21 mouse cellular contexts compared by ENCODE assay signal in genomic region chr15:98594193-98594592, GRCm38 (mm10). TPM values are rescaled to one million over a fixed set of nuclear protein-coding genes. Genes with fewer than 3 reads are reported as not detected.
DNase-seq lines count a peak whose midpoint lies in the region; ATAC-seq and TF ChIP-seq lines count a peak whose summit lies in the region.
"Had no signal": no experiment of that assay in that cellular context is flagged by ENCODE, and none has a peak within 500 bp of the region (broad histone marks: within the 10 kb centered on the region; RNA-seq: fewer than 3 reads in every experiment).

No protein-coding gene starts in this region.

- H3K79me2 ChIP-seq in CH12.LX (replicated peaks; ENCODE audit: control insufficient read depth, extremely low read depth, insufficient read depth, poor library complexity, severe bottlenecking) = no peaks in the 10 kb centered on the region

- TF ChIP-seq POLR2A in CH12.LX (IDR thresholded peaks at IDR 0.05; ENCODE audit: low read depth, low read length) = peak; percentile 27; the same call in 1 of the 2 replicates

- DNase-seq in layer of hippocampus, adult 18-20 months (ENCODE audit: low spot score in 2 of 2) = peak; percentile 45 to 66
- no peak for DNase-seq in layer of hippocampus, adult 9-10 months (ENCODE audit: low spot score)
- peak; percentile 74 for DNase-seq in 3134 (ENCODE audit: extremely low read depth, insufficient read length, low spot score)
- no peak for DNase-seq in CH12.LX (ENCODE audit: extremely low read depth)
- DNase-seq in layer of hippocampus, postnatal 36 days = peak; percentile 40 to 41
- DNase-seq in cerebellum, postnatal 4 days (ENCODE audit: low spot score in 2 of 2) = no peak
- DNase-seq: cerebellum, adult 18-20 months; gastrocnemius, postnatal 25 days; heart, postnatal 4 days; kidney, adult 9 months; lung, adult 18-20 months; lung, postnatal 36 days had no signal

- in situ Hi-C loops in CH12.LX (cut with MboI; ENCODE audit: low pct_ligation_motif_present, low pct_unique_long_range_greater_than_20kb, low sequenced_read_pairs) = no loop called here

- H3K4me1 ChIP-seq in CH12.LX (ENCODE audit: control insufficient read depth in 1 of 2, insufficient read depth in 2 of 2) = peaks cover 16 to 18% of the 10 kb centered on the region in 2 experiments
- H3K4me1 ChIP-seq in forebrain, embryonic 15.5 days = no peaks in the 10 kb centered on the region
- H3K4me1 ChIP-seq: forebrain, embryonic 10.5 days; heart, embryonic 12.5 days; limb, embryonic 15.5 days; midbrain, embryonic 10.5 days; neural tube, embryonic 15.5 days had no signal

- dilution Hi-C loops in CH12.LX (cut with MboI; ENCODE audit: extremely low pct_ligation_motif_present, extremely low pct_unique_long_range_greater_than_20kb, low sequenced_read_pairs) = no loop called here

- no peaks in the 10 kb centered on the region for H3K9me3 ChIP-seq in CH12.LX (replicated peaks; ENCODE audit: low read length)
- H3K9me3 ChIP-seq in forebrain, embryonic 15.5 days = no peaks in the 10 kb centered on the region
- H3K9me3 ChIP-seq: forebrain, embryonic 10.5 days; heart, embryonic 12.5 days; limb, embryonic 15.5 days; midbrain, embryonic 10.5 days; neural tube, embryonic 15.5 days had no signal

- TF ChIP-seq RAD21 in CH12.LX (IDR thresholded peaks at IDR 0.05; ENCODE audit: low read depth, low read length) = no peak

- peaks cover 95% of the 10 kb centered on the region for H3K27me3 ChIP-seq in CH12.LX (replicated peaks)
- no peaks in the 10 kb centered on the region for H3K27me3 ChIP-seq in forebrain, embryonic 15.5 days
- H3K27me3 ChIP-seq: heart, embryonic 12.5 days; limb, embryonic 15.5 days; neural tube, embryonic 15.5 days had no signal

- no peaks in the 10 kb centered on the region for H3K36me3 ChIP-seq in CH12.LX (replicated peaks in 1 of 2; ENCODE audit: control insufficient read depth in 1 of 2, insufficient read depth in 1 of 2, low read length in 1 of 2)
- H3K36me3 ChIP-seq in forebrain, embryonic 15.5 days = peaks cover 90% of the 10 kb centered on the region

- TF ChIP-seq CTCF in CH12.LX (conservative IDR thresholded peaks at IDR 0.05 in 1 of 2, IDR thresholded peaks at IDR 0.05 in 1 of 2; ENCODE audit: low read depth in 2 of 2, low read length in 2 of 2) = no peak

- ATAC-seq in forebrain, embryonic 15.5 days (replicated peaks) = no peak

- TF ChIP-seq EP300 in CH12.LX (IDR thresholded peaks at IDR 0.05; ENCODE audit: low read length) = no peak

- H3K4me2 ChIP-seq in CH12.LX (ENCODE audit: insufficient read depth, low read depth, poor library complexity, severe bottlenecking) = peak overlapping the region; percentile 13
- no peak overlapping the region for H3K4me2 ChIP-seq in forebrain, embryonic 15.5 days (replicated peaks)
- H3K4me2 ChIP-seq: heart, embryonic 12.5 days; limb, embryonic 15.5 days; neural tube, embryonic 15.5 days had no signal

- 80% methylated on average over 19 of the region's 19 CpGs for WGBS in forebrain, embryonic 15.5 days

- H3K9ac ChIP-seq in CH12.LX (ENCODE audit: insufficient read depth, low read depth) = no peak overlapping the region
- H3K9ac ChIP-seq in forebrain, embryonic 15.5 days (replicated peaks) = no peak overlapping the region
- H3K9ac ChIP-seq: heart, embryonic 12.5 days; limb, embryonic 15.5 days; neural tube, embryonic 15.5 days had no signal

- H3K4me3 ChIP-seq in CH12.LX (replicated peaks in 1 of 3; ENCODE audit: low read depth in 2 of 3, low read length in 2 of 3, poor library complexity in 1 of 3) = peak overlapping the region in 1 of 3 experiments; percentile 29
- no peak overlapping the region for H3K4me3 ChIP-seq in forebrain, embryonic 15.5 days
- H3K4me3 ChIP-seq: forebrain, embryonic 10.5 days; heart, embryonic 12.5 days; limb, embryonic 15.5 days; midbrain, embryonic 10.5 days; neural tube, embryonic 15.5 days had no signal

- H3K27ac ChIP-seq in CH12.LX (ENCODE audit: insufficient read depth, low read depth) = no peak overlapping the region
- no peak overlapping the region for H3K27ac ChIP-seq in forebrain, embryonic 15.5 days (replicated peaks)
- H3K27ac ChIP-seq: forebrain, embryonic 10.5 days; limb, embryonic 15.5 days; midbrain, embryonic 10.5 days; neural tube, embryonic 15.5 days had no signal

TF ChIP-seq in CH12.LX, 34 proteins besides CTCF, POLR2A, EP300 and RAD21:
- TF ChIP-seq IRF4 (IDR thresholded peaks at IDR 0.05; ENCODE audit: low read depth, low read length) (no peak), ELF1 (IDR thresholded peaks at IDR 0.05; ENCODE audit: low read depth, low read length) (peak; percentile 20; the same call in 1 of the 2 replicates), MAX (IDR thresholded peaks at IDR 0.05; ENCODE audit: low read length) (0 out of 2 replicates have a peak, but pooled peaks have one; percentile 47), UBTF (IDR thresholded peaks at IDR 0.05; ENCODE audit: low read depth, low read length) (no peak), ZMIZ1 (IDR thresholded peaks at IDR 0.05; ENCODE audit: low read depth, low read length) (no peak), NELFE (IDR thresholded peaks at IDR 0.05; ENCODE audit: low read depth, low read length) (no peak), MEF2A (IDR thresholded peaks at IDR 0.05; ENCODE audit: borderline replicate concordance, low read depth, low read length) (no peak), CHD1 (IDR thresholded peaks at IDR 0.05; ENCODE audit: low read depth, low read length) (no peak), MXI1 (IDR thresholded peaks at IDR 0.05; ENCODE audit: low read depth, low read length) (0 out of 2 replicates have a peak, but pooled peaks have one; percentile 30), NRF1 (IDR thresholded peaks at IDR 0.05; ENCODE audit: low read depth, low read length) (peak; percentile 41; the same call in 1 of the 2 replicates)

RNA-seq across cellular contexts. Expression of gene Adcy6, which starts 15.7 kb away (rescaled TPM):
- total RNA-seq in layer of hippocampus, adult 18-20 months (2021) = 10 to 100 TPM; 46.5 to 48.2 TPM
- total RNA-seq in CH12.LX (2012; rRNA removed) = 1.5 and 2.6 TPM in 2 replicates
- 0.05 TPM in 1 of 2 replicates, not detected in the other for total RNA-seq in CH12.LX (2014; rRNA removed)
- 0.06 and 0.11 TPM in 2 replicates for polyA plus RNA-seq in CH12.LX (2012; ENCODE audit: insufficient read length, low read depth)
- 10 to 100 TPM; 43.7 to 48.8 TPM for total RNA-seq in layer of hippocampus, postnatal 36 days (2021)
- 12.5 and 13.8 TPM in 2 replicates for polyA plus RNA-seq in forebrain, embryonic 15.5 days (2015; fragmentation: Nextera tagmentation; extraction: Ambion mirVana)
- total RNA-seq: monocyte, adult 5-6 weeks had no signal

RNA-seq across cellular contexts. Expression of gene 4930415O20Rik, which starts 23.4 kb away (rescaled TPM):
- total RNA-seq in layer of hippocampus, adult 18-20 months (2021) = not detected
- total RNA-seq in CH12.LX (2012; rRNA removed) = not detected in 2 replicates
- total RNA-seq in CH12.LX (2014; rRNA removed) = not detected in 2 replicates
- polyA plus RNA-seq in CH12.LX (2012; ENCODE audit: insufficient read length, low read depth) = not detected in 2 replicates
- total RNA-seq in layer of hippocampus, postnatal 36 days (2021) = not detected
- 0.56 TPM in 1 of 2 replicates, not detected in the other for polyA plus RNA-seq in forebrain, embryonic 15.5 days (2015; fragmentation: Nextera tagmentation; extraction: Ambion mirVana)
- total RNA-seq: heart, postnatal 4 days; monocyte, adult 5-6 weeks had no signal
- polyA plus RNA-seq: cortical plate, adult 2 months; embryonic facial prominence, embryonic 14.5 days; heart, embryonic 12.5 days; limb, embryonic 15.5 days; midbrain, embryonic 10.5 days; neural tube, embryonic 15.5 days had no signal

RNA-seq across cellular contexts. Expression of gene Ccnt1, which starts 23.5 kb away (rescaled TPM):
- total RNA-seq in layer of hippocampus, adult 18-20 months (2021) = 10 to 100 TPM; 39.6 to 43.9 TPM
- 36.8 and 42.1 TPM in 2 replicates for total RNA-seq in CH12.LX (2012; rRNA removed)
- total RNA-seq in CH12.LX (2014; rRNA removed) = 38.1 and 41.3 TPM in 2 replicates
- polyA plus RNA-seq in CH12.LX (2012; ENCODE audit: insufficient read length, low read depth) = 62.1 and 73.3 TPM in 2 replicates
- 10 to 100 TPM; 37.5 to 49.6 TPM for total RNA-seq in layer of hippocampus, postnatal 36 days (2021)
- polyA plus RNA-seq in forebrain, embryonic 15.5 days (2015; fragmentation: Nextera tagmentation; extraction: Ambion mirVana) = 66.5 and 72.0 TPM in 2 replicates

RNA-seq across cellular contexts. Expression of gene Cacnb3, which starts 36.4 kb away (rescaled TPM):
- 100 to 1,000 TPM; 217 to 222 TPM for total RNA-seq in layer of hippocampus, adult 18-20 months (2021)
- total RNA-seq in CH12.LX (2012; rRNA removed) = 2.9 and 4.3 TPM in 2 replicates
- total RNA-seq in CH12.LX (2014; rRNA removed) = 2.3 and 2.5 TPM in 2 replicates
- 5.7 and 7.0 TPM in 2 replicates for polyA plus RNA-seq in CH12.LX (2012; ENCODE audit: insufficient read length, low read depth)
- 100 to 1,000 TPM; 198 to 206 TPM for total RNA-seq in layer of hippocampus, postnatal 36 days (2021)
- polyA plus RNA-seq in forebrain, embryonic 15.5 days (2015; fragmentation: Nextera tagmentation; extraction: Ambion mirVana) = 134 and 138 TPM in 2 replicates

Comparison
In these comparisons a context has a peak if more than half of its experiments do, and no peak if none do; other contexts are left out.
1. DNase-seq: peak in layer of hippocampus, adult 18-20 months (2 of 2), 3134 (single experiment) and layer of hippocampus, postnatal 36 days (2 of 2); none in layer of hippocampus, adult 9-10 months (single experiment), CH12.LX (single experiment) and cerebellum, postnatal 4 days (0 of 2).
2. RNA of gene Adcy6, which starts 15.7 kb away (total RNA-seq): 43.7 to 48.8 TPM in layer of hippocampus, postnatal 36 days and 46.5 to 48.2 TPM in layer of hippocampus, adult 18-20 months; 0.05 to 2.6 TPM in CH12.LX; every median in the first group is over 10 times any median in the second.